Mouse (Mus musculus): ENCODE measurements around the gene Pcbp2. TPM values are rescaled to one million over a fixed set of nuclear protein-coding genes. Genes with fewer than 3 reads are reported as not detected.

Gene Pcbp2
- polyA plus RNA-seq, 1 experiment from 2014 or later: 302 TPM

DNA sequence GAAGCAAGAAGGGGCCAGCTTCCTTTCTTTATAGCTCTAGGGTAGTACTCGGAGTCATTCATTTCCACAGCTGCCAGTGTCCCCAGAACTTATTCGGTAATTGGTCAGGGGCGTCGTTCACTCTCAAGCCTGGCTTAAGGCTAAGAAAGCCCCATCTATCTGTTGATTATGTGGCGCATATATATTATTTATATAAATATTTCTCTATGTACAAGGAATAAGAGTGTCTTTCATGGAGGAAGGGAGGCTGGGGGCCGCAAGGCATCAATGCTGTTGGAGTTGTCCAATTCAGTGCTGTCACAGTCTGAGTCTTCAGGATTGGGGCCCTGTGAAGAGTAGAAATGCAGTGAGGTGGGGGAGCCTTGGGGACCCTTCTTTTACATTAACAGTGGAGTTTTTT lies 29.5 kb downstream of the Pcbp2 start:
- 81% methylated on average over 6 of the region's 6 CpGs for WGBS

DNA sequence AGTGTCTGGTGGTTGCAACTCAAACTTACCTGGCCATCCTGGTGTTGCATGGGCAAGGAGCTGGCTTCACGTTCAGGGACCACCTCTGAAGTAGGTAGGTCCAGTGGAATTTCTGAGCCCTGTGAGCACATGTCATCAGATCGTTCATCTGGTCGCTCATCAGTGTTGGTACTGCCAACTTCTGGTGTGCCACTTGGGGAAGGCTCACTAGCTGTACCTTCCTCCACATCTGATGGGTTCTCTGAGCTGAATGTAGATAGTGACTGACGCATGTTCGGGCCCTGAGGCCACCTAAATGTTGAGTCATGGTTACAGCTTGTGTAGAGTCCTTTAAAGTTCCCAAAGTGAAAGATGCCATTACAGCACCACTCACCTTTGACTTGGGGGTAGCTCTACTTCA lies 30.1 kb downstream of the Pcbp2 start:
- no peaks in the 10 kb centered on the region for H3K9me3 ChIP-seq (ENCODE audit: control insufficient read depth, low read depth, low read length)
- WGBS: 87% methylated on average over 5 of the region's 5 CpGs
- no peak for ATAC-seq (ENCODE audit: insufficient number of reproducible peaks, insufficient read depth, low FRiP score, low read depth)
- H3K4me2 ChIP-seq (replicated peaks; ENCODE audit: low read depth, low read length): no peak overlapping the region
- no peaks in the 10 kb centered on the region for H3K4me1 ChIP-seq (ENCODE audit: control insufficient read depth, insufficient read depth, low read length)
- H3K4me3 ChIP-seq (ENCODE audit: low read depth, low read length): no peak overlapping the region
- no peaks in the 10 kb centered on the region for H3K27me3 ChIP-seq (ENCODE audit: control insufficient read depth, insufficient read depth, low read length)
- peaks cover 87% of the 10 kb centered on the region for H3K36me3 ChIP-seq (ENCODE audit: control insufficient read depth, insufficient read depth, low read length)
- H3K9ac ChIP-seq (replicated peaks; ENCODE audit: low read depth, low read length): no peak overlapping the region
- H3K27ac ChIP-seq (ENCODE audit: low read length): no peak overlapping the region

More for the DNA sequence above, 29.5 kb downstream of the Pcbp2 start:
- H3K36me3 ChIP-seq (ENCODE audit: control insufficient read depth, insufficient read depth, low read length): peaks cover 89% of the 10 kb centered on the region
- H3K9me3 ChIP-seq (ENCODE audit: control insufficient read depth, low read depth, low read length): no peaks in the 10 kb centered on the region
- no peak overlapping the region for H3K4me2 ChIP-seq (replicated peaks; ENCODE audit: low read depth, low read length)
- H3K27ac ChIP-seq (ENCODE audit: low read length): no peak overlapping the region
- no peaks in the 10 kb centered on the region for H3K27me3 ChIP-seq (ENCODE audit: control insufficient read depth, insufficient read depth, low read length)
- ATAC-seq (ENCODE audit: insufficient number of reproducible peaks, insufficient read depth, low FRiP score, low read depth): no peak
- no peak overlapping the region for H3K9ac ChIP-seq (replicated peaks; ENCODE audit: low read depth, low read length)
- no peak overlapping the region for H3K4me3 ChIP-seq (ENCODE audit: low read depth, low read length)
- H3K4me1 ChIP-seq (ENCODE audit: control insufficient read depth, insufficient read depth, low read length): no peaks in the 10 kb centered on the region

DNA sequence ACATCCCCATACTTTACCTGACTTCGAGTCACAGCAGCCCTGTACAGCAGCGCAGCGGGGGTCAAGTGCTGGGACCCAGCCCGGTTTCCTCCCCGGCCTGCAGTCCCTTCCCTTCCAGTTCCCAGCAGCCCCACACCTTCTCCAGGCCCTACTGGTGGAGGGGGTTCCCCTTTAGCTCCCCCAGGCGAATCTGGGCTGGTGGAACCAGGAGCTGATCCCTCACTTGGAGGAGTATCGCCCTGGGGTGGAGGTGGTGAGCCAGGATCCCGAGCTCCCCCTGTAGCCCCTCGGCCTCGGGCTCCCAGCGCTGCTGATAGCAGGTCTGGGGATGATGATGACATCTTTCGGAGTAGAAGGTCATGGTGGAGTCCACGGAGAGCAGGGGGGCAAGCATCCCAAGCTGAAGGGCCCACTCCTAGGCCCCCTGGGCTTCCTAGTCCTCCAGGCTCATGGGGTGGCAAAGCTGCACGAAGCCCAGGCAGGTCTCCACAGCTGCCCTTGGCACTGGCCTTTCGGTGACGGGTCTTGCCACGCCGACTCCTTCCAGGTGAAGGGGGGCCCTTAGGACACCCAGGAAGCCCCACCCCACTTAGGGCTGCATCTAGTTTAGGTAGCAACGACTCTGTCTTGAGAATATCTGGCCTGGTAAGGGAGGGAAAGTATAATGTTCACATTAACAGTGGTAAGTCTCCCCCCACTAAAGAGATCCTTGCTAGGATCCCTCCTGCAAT lies 30.9 kb downstream of the Pcbp2 start:
- H3K4me2 ChIP-seq (replicated peaks; ENCODE audit: low read depth, low read length): no peak overlapping the region
- no peak overlapping the region for H3K4me3 ChIP-seq (ENCODE audit: low read depth, low read length)
- no peak for ATAC-seq (ENCODE audit: insufficient number of reproducible peaks, insufficient read depth, low FRiP score, low read depth)
- H3K9ac ChIP-seq (replicated peaks; ENCODE audit: low read depth, low read length): no peak overlapping the region
- peaks cover 84% of the 10 kb centered on the region for H3K36me3 ChIP-seq (ENCODE audit: control insufficient read depth, insufficient read depth, low read length)
- no peaks in the 10 kb centered on the region for H3K27me3 ChIP-seq (ENCODE audit: control insufficient read depth, insufficient read depth, low read length)
- WGBS: 85% methylated on average over 19 of the region's 19 CpGs
- H3K4me1 ChIP-seq (ENCODE audit: control insufficient read depth, insufficient read depth, low read length): no peaks in the 10 kb centered on the region
- no peak overlapping the region for H3K27ac ChIP-seq (ENCODE audit: low read length)
- H3K9me3 ChIP-seq (ENCODE audit: control insufficient read depth, low read depth, low read length): no peaks in the 10 kb centered on the region

DNA sequence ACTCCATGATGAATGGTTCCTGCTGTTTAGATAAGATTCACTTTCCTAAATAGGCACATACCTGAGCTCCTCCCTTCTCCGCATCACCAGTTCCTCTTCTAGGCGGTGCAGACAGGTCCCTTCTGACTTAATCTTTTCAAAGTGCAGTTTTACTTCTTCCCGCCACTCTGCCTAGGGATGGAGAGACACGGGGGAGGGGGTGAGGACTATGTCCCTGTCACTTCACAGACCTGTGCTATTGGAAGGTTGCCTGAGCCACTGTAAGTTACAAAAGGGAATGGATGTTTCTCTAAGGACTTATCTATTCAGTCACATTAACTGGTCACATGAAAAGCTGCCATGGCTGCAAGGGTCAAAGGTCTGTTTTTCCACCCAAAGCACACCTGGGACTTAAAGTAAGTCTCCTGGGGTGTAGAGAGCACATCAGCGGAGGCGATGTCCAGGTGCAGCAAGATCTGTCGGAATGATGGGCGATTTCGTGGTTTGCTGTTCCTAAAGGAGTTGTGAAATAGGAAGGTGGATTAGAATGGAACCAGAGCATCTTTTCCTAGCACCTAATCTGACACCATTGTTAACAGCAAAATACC lies 32.0 kb downstream of the Pcbp2 start:
- H3K27ac ChIP-seq (ENCODE audit: low read length): no peak overlapping the region
- H3K4me2 ChIP-seq (replicated peaks; ENCODE audit: low read depth, low read length): no peak overlapping the region
- H3K27me3 ChIP-seq (ENCODE audit: control insufficient read depth, insufficient read depth, low read length): no peaks in the 10 kb centered on the region
- no peak overlapping the region for H3K4me3 ChIP-seq (ENCODE audit: low read depth, low read length)
- no peak for ATAC-seq (ENCODE audit: insufficient number of reproducible peaks, insufficient read depth, low FRiP score, low read depth)
- H3K9me3 ChIP-seq (ENCODE audit: control insufficient read depth, low read depth, low read length): no peaks in the 10 kb centered on the region
- WGBS: 63% methylated on average over 9 of the region's 9 CpGs
- H3K4me1 ChIP-seq (ENCODE audit: control insufficient read depth, insufficient read depth, low read length): no peaks in the 10 kb centered on the region
- no peak overlapping the region for H3K9ac ChIP-seq (replicated peaks; ENCODE audit: low read depth, low read length)
- peaks cover 76% of the 10 kb centered on the region for H3K36me3 ChIP-seq (ENCODE audit: control insufficient read depth, insufficient read depth, low read length)

DNA sequence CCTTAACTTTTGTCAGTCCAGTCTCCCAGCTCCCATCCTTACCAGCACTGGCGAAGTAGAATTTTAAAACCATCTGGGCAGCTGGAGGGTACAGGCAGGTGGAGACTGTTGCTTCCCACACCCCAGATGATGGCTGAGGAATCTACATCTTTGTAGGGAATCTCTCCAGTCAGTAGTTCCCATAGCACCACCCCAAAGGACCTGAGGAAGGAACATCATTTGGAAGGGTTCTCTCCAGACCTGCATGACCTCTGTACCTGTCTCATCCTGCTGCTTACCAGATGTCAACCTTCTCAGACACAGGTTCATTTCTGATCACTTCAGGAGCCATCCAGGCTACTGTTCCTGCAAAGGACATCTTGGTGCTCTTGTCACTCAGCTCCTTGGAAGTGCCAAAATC lies 33.1 kb downstream of the Pcbp2 start, which contains the start of gene Gm10337:
Gene Gm10337 (plus strand): TSS at position 276 of the 400 bp plus-strand sequence.
- Histone ChIP-seq H3K9me3 (ENCODE audit: control insufficient read depth, low read depth, low read length) (no peaks in the 10 kb centered on the region), H3K4me2 (replicated peaks; ENCODE audit: low read depth, low read length) (no peak within 1 kb of the TSS), H3K36me3 (ENCODE audit: control insufficient read depth, insufficient read depth, low read length) (peaks cover 69% of the 10 kb centered on the region), H3K9ac (replicated peaks; ENCODE audit: low read depth, low read length) (no peak within 1 kb of the TSS), H3K27ac (ENCODE audit: low read length) (no peak within 1 kb of the TSS), H3K4me1 (ENCODE audit: control insufficient read depth, insufficient read depth, low read length) (no peaks in the 10 kb centered on the region), H3K27me3 (ENCODE audit: control insufficient read depth, insufficient read depth, low read length) (no peaks in the 10 kb centered on the region), H3K4me3 (ENCODE audit: low read depth, low read length) (no peak within 1 kb of the TSS)
- no peak for ATAC-seq (ENCODE audit: insufficient number of reproducible peaks, insufficient read depth, low FRiP score, low read depth)
- 83% methylated on average over 1 of the region's 1 CpGs for WGBS

DNA sequence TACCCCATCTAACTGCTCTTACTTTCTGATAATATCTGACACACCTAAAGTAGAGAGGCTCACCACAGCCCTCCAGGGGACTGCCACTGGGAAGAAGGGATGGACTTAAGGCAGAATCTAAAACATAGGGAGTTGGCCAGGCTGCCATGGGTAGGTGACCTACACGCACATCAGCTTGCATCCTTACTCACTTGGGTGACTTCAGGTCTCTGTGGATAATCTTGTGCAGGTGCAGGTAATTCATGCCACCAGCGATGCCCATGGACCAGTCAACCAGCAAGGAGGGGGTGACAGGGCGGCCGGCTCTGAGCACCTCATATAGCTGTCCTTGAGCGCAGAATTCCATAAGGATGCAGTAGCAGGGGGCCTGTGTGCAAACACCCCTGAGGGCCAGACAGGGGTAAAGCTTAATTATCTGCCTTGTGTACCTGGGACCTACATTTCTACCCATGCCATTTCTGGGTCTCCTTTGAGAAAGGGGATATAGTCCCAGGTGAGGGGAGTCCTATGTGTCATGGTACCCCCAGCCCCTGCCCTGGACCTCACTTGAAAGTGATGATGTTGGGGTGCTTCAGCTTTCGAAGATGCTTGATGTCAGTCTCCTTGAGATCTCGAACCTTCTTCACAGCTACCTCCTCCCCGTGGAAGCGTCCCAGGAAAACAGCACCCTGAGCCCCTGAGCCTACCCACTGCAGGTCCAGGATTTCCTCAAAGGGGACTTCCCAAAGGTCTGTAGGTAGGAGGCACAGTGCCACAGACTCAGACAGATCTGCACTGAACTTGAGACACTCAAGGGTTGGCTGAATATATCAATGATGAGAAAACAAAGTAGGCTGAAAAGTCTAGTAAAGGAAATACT lies 33.8 kb downstream of the Pcbp2 start:
- Histone ChIP-seq H3K4me1 (ENCODE audit: control insufficient read depth, insufficient read depth, low read length) (no peaks in the 10 kb centered on the region), H3K4me2 (replicated peaks; ENCODE audit: low read depth, low read length) (no peak overlapping the region), H3K4me3 (ENCODE audit: low read depth, low read length) (no peak overlapping the region), H3K9ac (replicated peaks; ENCODE audit: low read depth, low read length) (no peak overlapping the region), H3K27ac (ENCODE audit: low read length) (no peak overlapping the region), H3K36me3 (ENCODE audit: control insufficient read depth, insufficient read depth, low read length) (peaks cover 64% of the 10 kb centered on the region), H3K9me3 (ENCODE audit: control insufficient read depth, low read depth, low read length) (no peaks in the 10 kb centered on the region), H3K27me3 (ENCODE audit: control insufficient read depth, insufficient read depth, low read length) (no peaks in the 10 kb centered on the region)
- no peak for ATAC-seq (ENCODE audit: insufficient number of reproducible peaks, insufficient read depth, low FRiP score, low read depth)
- 85% methylated on average over 9 of the region's 9 CpGs for WGBS

DNA sequence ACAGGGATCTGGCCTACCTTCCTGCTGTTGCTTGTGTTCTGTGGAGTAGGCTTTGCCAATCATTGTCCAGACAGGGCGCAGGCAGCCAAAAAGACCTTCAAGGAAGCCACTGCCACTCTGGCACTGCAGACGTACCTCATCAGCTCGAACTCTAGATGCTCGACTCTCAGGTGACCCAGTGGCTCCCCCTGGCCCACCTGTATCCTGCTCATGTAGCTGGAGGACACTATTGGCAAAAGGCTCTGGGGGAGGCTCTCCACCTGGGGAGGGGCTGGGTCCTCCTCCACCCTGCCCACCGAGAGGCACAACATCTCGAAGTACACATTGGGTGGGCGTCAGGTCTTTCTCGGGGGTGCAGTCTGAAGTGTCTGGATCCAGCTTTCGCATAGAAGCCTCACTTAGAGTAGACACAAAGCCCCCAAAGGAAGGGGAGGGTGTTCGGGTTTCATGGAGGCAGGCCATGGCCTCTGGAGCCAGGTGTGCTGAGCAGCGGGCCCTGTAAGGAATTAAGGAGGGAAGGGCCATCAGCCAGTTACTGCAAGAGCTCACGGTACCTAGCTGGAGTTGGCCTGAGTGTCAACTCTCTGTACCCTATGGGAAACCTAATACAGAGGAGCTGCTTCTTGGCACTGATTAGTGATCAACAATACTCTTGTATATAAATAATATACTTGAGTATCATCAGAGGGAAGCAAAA lies 34.9 kb downstream of the Pcbp2 start:
- H3K36me3 ChIP-seq (ENCODE audit: control insufficient read depth, insufficient read depth, low read length): peaks cover 55% of the 10 kb centered on the region
- ATAC-seq (ENCODE audit: insufficient number of reproducible peaks, insufficient read depth, low FRiP score, low read depth): no peak
- H3K4me2 ChIP-seq (replicated peaks; ENCODE audit: low read depth, low read length): no peak overlapping the region
- H3K27me3 ChIP-seq (ENCODE audit: control insufficient read depth, insufficient read depth, low read length): no peaks in the 10 kb centered on the region
- no peaks in the 10 kb centered on the region for H3K9me3 ChIP-seq (ENCODE audit: control insufficient read depth, low read depth, low read length)
- WGBS: 66% methylated on average over 12 of the region's 12 CpGs
- H3K4me3 ChIP-seq (ENCODE audit: low read depth, low read length): no peak overlapping the region
- no peak overlapping the region for H3K9ac ChIP-seq (replicated peaks; ENCODE audit: low read depth, low read length)
- H3K27ac ChIP-seq (ENCODE audit: low read length): no peak overlapping the region
- peaks cover 8% of the 10 kb centered on the region; the same call in 1 of the 2 replicates for H3K4me1 ChIP-seq (ENCODE audit: control insufficient read depth, insufficient read depth, low read length)
